Mouse (Mus musculus): ENCODE results near the gene Apod. TPM values are rescaled to one million over a fixed set of nuclear protein-coding genes. Genes with fewer than 3 reads are reported as not detected.
"Not testable (repeated sequence)": the region's sequence is repeated elsewhere in the genome, so short reads cannot be mapped to it uniquely, and the experiment has no call there.

Apod gene
- total RNA-seq (2021), result 10 to 100 TPM; 14.0 to 18.3 TPM
- long read RNA-seq, experiment 1, partial matches to known transcripts, result 0 of 1 reads
- long read RNA-seq, experiment 1, other reads (novel, unspliced or antisense), result 0 of 1 reads
- long read RNA-seq, experiment 2, partial matches to known transcripts, result 1 of 4 reads
- long read RNA-seq, experiment 2, other reads (novel, unspliced or antisense), result 1 of 4 reads

DNA sequence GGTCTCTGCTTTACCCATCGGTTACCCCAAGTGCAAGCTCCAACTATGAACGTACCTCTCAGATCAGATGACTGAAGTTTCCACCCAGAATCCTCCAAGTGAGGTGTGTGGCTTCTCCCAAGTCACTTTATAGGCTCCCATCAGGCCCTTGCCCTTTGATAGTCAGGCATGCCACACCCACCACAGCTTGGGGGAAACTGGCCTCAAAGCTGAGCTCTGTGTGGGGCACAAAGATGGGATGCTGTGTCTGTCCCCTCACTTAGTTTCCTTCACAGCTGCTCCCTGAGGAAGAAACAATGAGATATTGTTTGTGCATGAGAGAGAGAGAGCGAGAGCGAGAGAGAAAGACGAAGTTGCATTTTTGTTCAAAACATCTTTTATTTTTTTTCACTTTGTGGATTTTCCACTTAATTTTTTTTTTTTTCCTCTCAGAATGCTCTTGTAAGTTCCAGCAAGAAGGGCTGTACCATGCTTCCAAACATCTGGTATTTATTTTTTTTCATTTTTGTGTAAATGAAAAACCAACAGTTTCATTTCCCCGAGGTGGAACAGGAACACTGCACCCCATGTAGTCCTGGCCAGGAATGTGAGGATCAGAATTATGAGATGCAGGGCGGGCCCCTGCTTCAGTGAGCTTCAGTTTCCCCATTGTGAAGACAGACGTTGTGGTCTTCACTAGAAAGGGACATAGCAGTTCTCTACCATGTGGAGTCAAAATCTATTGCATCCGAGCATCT is at the start of gene Apod:
Gene Apod, minus strand, starts transcription at position 312 of the 737 bp plus-strand sequence.
- DNase-seq, result no peak

DNA sequence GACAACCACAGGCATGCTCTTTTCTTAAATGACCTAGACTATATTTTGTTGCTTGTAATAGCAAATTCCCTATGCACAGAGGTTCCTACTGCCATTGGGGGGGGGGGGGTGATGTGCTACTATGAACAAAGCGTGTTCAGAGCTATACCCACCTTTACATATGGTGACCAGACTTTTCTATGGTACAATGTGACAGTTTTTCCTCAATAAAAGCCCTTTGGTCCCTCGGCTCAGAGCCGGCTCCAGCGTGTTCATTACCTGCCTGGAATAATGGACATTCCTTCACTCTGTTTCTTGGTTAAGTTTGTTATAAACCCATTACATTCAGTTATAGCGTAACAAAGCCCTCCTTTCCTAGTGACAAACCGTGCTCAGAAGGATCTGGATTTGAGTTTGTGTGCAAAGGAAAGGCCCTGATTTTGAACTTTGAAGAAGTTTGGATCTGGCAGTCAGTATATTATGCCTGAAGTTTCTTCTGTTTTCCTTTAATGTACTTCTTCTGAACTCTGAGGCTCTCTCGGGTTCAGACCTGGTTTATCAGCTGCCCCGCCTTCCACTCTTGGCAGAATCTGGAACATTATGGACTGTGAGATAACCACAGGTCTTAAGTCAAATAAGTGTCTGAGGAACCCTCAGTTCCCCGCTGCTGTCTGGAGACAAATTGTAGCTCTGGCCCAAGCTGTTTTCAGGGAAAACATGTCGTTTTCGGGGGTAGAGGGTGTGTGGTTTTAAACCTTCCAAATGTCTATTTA is 49.3 kb upstream of the Apod start:
- DNase-seq, result no peak

DNA sequence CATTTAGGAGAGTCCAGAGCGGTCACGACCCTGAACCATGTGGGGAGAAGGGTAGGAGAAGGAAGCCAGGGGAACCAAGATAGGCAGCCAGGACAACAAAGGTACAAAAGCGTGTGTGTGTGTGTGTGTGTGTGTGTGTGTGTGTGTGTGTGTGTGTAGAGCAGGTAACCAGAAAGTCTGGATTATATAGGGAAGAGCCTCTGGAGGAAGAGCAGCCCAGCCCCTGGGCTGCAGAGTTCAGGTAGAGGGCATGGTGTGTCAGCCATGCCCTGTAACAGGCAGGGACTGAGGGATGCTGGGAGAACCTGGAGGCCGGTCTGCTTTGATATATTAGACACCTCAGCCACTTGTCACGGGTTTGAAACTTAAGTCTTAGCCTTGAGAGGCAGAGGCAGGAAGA is 44.9 kb upstream of the Apod start:
- no peak for DNase-seq

DNA sequence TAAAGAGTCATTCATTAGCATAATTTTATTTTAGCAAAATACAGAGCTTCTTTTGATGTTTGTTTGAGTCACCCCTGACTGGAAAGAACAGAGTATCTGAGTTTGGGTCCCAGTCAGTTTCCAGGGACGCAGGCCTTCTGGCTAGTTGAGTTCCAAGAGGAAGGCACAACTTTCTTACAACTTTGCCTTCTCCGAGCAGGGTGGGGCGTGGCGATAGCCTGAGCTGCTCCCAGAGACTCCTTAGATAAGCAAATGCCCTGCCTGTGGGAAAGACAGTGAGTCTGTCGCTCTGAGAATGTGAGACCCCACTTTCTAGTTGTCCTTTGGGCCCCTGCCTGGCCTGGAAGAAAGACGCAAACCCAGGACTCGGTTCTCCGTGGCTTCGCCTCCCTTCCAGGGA is 44.4 kb upstream of the Apod start:
- DNase-seq, result no peak

DNA sequence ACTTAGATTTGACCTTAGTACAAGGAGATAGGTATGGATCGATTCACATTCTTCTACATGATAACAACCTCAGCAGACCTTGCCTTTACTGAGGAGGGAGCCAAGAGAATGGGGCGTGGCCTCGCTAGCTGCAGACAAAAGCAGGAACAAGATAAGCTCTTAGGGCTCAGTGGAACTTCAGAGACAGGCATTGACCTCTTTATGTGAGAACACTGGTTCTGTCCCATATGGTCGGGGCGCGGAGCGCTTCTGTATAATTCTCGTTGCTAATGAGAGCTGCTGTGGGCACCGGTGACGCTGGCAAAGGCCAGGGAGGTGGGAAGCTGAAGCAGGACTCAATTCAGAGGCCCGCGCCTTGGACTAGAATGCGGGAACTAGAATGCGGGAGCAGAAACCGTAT is 44.0 kb upstream of the Apod start:
- DNase-seq, result no peak

DNA sequence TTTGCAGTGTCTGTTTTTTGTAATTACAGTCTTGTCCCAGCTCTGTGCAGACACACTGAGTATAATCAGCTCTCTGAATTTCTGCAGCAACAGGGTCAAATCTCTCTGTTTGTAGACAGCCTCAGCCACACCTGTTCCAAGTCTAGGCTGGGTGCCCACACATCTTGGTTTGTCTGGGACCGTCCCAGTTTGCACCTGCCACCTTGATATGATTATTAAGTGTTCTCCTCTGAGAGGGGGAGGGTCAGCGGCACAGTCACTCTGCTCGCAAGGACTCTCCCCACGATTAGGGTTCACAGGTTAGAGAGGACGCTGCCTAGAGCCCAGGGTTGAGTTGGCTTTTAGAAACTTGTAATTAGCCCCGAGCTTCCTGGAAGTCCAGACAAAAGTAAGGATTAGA is 41.3 kb upstream of the Apod start:
- DNase-seq, result no peak

DNA sequence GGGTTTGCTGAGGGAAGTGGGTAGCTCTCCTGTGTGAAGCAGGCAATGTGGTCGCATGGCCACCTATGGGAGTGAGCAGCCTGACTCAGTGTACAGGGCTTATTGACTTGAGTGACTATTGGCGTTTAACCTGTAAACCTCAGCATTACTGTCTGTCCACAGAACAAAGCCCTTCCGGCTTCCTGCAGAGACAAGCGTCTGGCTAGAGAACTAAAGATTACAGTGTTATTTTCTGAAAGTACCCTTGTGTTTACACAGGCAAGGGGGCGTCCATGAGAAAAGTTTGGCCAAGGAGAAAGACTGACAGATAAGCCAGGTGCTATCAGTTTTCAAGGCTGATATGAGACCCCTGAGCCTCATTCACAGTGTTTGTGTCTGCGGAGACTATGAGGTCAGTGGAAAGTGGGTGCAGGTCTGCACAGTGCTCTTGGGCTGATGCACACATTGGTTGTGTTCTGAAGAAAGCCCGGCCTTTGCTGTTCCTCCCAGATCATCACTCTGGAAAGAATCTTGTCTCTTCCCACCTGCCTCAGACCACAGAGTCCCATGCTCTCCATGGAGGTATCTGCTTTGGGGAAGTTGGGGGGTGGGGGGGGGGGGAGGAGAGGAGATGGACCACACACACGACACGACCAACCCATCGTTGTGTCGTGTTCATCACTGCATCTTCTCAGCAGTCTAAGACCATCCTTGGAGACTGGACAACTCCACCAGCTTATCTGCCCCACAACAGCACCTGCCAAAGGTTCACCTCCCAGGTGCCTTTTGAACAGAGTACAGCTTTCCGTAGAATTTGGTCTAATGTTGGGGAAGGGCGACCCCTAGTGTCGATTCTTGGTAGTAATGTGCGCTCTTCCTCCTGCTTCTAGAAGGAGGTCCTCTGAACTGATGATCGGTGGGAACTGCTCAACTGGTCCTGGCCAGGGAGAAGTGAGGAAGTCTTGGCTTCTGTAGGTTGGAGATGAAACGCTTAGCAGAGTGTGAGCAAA is 40.0 kb upstream of the Apod start:
- DNase-seq, result peak; percentile 68

DNA sequence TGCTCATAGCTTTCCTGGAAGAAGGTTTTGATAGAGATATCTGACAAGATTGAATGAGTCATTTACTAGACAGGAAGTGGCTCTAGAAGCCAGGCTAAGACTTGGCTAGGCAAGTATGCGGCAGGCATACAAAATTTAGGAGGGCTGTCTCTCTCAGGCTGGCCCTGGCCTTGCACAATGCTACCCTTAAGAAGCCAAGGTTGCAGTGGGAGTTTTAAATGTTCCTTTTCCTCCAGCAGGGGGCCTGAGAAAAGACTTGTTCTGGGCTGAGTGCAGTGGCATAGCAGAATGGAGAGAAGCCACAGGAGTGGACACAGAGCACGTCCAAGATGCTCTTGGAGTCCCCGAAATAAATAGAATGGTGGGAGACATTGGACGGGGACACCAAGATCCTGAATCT is 38.4 kb upstream of the Apod start:
- no peak for DNase-seq

DNA sequence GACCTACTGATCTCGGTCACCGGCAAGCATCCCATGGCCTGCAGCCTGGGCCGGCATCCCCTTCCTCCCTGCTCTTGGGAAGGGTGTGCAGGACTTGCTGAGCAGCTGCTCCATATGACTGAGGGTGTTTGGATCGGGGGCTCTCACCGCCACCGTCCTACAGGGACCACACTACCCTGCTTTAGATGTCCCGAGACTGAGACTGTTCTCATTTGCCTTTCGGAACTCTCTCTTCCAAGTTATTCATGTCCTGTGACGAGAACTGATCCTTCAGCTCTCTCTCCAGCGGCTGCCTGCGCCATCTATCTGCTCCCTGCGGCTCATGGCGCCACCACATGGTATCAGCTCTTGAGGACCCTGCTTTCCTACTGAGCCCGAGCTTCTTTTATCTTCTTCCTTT is 33.0 kb upstream of the Apod start:
- DNase-seq, result peak; percentile 67

DNA sequence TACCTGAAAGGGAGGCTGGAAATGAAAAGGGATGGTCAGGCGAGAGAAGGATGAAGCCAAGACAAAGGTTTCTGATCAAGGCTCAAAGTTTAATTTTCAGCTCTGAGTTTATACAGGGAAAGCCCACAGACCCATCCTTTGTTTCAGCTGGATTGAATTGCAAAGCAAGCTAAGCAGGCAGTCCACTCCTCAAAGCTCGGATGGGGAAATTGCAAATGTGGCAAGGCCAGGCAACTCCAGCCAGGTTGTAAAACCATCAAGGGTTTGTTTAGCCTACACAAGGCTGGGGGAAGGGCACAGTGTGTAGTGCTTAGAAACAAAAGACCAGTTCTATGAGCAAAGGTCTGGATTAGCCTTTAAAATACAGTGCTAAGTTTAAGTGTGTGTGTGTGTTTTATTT is 28.4 kb upstream of the Apod start:
- DNase-seq, result no peak

DNA sequence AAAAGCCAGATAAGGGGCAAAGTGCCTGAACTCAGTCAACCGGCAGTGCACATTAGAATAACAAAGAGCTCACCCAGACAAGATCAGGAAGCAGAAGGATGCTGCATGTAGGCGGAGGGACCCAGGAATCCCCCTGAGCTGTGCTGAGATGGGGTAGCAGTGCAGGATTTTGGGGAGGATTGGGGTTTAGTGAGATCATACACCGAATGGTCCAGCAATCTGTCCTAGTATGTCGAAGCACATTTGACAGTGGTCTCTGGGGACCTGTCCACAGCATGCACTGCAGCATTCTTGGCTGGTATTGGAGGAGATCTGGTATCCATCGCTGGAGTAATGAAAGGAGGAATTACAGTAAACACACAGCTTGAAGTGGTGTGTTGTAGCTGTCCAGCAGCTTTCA is 27.9 kb upstream of the Apod start:
- DNase-seq, result no peak

DNA sequence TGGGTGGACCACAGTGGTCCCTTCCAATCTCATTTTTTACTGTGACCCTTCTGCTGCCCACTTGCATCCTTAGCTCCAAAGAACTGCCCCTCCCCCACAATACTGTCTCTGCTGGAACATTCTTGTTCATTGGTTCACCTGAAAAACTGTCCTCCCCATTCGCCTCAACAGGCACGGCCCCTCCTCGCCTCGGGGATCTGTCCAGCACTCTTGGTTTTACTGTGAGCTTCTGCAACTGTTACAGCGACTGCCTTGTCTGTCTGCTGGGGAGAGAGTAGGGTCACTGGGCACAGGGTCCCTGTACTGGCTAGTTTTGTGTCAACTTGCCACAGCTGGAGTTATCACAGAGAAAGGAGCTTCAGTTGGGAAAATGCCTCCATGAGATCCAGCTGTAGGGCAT is 24.7 kb upstream of the Apod start:
- no peak for DNase-seq

DNA sequence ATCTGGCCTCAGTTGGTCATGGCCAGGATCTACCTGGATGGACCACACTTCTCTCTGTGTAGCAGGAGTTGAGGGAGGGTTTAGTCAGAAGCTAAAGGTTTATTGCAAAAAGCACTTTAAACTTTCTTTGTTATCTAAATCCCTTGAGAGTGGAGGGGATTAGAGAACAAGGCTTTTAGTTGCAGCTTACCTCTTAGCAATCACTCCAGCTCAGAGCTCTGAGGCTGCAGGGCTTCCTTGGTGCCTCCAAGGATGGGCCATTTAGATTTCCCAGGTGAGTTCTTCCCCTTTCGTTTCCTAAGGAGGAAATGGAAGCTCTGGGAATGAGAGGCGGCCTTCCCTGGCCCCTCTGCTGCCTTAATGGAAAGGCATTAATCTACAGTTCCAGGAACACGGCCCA is 23.3 kb upstream of the Apod start:
- DNase-seq, result no peak

DNA sequence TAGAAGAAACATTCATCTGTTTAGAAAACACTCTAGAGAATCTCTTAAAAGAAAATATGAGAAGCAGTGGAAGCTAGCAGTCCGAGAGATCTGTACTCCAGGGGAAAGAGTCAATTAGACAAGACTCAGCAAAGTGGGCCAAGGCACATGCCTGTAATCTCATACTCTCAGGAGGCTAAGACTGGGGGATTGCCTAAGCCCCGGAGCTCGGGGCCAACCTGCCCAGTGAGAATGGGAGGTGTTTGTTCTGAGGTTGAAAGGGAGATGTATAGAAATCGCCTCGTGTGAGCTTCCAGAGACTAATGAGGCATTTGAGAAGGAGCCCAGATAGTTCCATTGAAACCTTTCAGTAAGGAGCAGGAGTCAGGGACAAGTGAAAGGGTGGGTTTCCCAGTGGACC is 20.2 kb upstream of the Apod start:
- no peak for DNase-seq

DNA sequence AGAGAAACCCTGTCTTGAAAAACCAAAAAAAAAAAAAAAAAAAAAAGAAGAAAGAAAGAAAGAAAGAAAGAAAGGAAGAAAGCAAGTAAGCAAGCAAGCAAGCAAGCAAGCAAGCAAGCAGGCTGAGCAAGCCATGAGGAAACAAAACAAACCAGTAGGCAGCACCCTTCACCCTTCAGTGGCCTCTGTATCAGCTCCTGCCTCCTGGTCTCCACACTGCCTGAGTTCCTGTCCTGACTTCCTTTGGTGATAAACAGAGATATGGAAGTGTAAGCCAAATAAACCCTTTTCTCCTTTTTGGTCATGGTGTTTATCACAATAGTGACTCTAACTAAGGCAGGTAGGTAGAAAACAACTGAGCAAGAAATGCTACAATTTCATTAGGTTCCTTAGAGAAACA is 18.0 kb upstream of the Apod start:
- no peak for DNase-seq

DNA sequence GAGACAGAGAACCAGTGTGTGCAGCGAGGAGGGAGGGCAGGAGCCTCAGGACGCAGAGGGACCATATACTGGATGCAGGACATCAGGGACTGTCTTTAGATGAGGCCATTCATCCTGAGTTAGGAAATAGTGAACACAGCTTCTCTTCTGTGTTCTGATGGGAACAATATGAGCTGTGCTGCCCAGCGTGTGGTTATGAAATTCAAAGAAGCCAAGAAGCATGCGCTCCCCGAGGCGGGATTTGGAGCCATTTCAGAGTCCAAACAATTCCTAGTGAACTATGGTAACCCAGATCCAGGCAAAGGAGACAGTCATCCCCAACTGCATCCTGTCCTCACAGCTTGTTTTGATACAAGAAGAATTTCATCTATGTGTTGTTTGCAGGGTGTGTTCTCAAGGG is 16.4 kb upstream of the Apod start:
- not testable (repeated sequence) for DNase-seq

DNA sequence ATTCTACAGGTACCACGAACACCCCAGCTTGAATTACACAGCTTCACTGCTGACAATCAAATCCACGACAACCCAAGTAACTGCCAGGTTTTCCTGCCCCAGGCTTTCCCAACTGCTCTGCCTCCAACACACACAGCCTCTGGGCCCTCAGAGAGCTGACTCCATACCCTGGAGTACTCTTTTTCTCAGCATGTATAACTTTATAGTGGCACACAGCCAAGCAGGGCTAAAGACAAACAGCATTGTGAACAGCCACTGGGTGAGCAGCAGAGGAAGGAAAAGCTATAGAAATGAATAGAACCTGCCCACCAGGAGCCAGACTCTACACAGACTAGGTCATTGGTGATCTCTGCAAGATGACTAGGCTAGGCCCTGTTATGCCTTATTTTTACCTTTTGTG is 15.1 kb upstream of the Apod start:
- DNase-seq, result no peak

DNA sequence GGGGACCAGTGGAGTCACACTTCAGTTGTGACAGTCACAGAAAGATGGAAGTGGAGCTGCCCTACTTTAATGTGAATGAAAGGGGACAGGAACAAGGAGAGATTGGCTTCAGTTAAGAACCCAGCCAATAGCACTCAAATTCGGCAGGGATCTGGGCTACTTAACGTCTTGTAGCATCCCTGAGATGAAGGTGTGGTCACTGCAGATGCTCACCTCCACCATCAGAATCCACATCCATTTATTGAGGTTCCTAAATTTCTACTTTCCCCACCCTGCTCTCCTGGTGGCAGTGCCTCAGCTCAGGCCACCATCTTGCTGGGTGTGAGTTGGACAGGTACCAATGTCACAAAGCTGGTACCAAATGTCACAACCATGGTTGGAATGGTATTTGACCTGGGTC is 13.3 kb upstream of the Apod start:
- DNase-seq, result no peak

DNA sequence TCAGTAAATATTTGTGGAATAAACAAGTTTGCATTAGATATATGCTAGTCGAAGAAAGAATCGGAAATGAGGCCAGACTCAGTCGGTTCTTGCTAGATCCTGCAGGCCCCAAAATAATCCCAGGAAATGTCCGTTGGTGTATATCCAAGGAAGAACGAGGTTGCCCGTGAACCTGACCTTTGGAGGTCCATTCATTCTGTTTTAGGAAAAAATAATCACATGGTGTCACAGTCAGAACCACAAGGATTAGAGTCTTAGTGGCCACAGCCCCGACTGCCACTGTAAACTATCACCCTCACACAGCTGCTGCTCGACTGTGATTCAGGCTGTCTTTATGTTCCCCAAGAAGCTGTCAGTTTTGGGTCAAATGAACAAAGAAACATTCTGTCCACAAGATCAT is 12.8 kb upstream of the Apod start:
- no peak for DNase-seq

DNA sequence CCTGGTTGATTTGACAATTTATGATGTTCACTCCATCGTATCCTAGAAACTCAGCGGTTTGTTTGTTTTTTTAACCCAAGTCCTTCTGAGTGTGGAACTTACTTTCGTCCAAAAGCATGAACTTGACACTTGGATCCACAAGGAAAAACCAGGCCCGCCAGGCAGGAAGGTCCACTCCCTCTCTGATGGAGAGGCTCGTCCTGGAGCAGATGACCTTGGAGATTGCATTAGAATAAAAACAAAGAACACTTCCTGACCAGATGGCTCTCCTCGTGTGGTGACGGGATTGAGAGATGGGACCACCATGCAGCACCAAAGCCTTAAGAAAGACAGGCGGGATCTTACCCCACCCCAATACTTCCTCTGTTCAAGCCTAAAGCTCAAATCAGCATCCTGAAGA is 12.1 kb upstream of the Apod start:
- no peak for DNase-seq

DNA sequence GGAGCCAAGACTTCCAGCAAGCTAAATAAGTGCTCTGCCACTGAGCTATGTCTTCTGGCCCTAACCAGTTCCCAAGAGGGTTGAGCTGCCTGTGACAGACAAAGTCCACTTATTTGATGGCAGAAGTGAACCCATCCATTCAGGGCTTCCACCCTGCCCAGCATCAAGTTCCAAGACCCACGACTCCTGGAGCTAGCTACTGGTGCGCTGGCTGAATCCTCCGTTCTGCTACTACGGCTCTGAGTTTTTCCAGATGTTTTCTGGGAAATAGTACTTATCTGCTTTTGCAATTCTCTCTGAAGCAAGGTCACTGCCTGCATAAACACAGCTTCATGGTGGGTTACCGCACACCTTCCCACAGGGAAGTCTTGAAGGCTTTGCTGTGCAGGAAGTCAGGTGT is 11.4 kb upstream of the Apod start:
- DNase-seq, result no peak

DNA sequence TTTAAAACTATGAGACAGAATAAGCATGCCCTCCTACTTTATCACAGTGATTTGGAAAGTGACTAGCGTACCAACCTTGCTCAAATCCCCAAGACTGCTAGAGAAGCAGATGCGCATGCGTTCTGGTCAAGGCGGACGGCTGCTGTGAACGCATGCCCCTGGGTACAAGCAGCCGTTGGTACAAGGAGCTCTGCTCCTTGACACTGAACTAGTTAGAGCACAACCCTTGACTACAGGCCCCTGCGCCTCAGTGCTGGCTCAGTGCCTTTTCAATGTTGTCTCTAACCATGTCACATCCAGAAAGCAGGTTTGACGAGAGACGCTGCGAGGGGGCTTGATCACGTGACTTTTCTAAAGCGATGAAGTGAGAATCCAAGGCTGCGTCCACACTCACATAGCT is 10.5 kb upstream of the Apod start:
- DNase-seq, result no peak

DNA sequence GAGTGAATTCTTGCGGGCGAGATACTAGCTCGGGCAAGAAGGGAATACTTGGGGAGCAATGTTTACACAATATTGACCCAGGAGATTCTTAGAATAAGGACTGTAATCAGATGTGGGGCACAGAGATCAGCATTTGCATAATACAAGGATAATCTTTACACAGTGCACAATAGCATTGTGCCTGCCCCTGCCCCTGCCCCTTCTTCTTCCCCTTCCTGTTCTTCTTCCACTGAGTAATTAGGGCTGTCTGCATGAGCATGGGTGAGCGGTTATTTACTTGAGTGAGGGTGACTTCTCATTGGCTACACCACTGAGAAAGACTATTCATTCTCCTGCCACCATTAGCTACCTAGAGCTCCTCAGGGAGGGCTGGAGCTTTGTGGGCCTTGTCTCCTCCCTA is 6.9 kb upstream of the Apod start:
- DNase-seq, result no peak
